Mouse (Mus musculus) ES-Bruce4 (cell line): ENCODE results near the gene Rps27l. TPM values are rescaled to one million over a fixed set of nuclear protein-coding genes. Genes with fewer than 3 reads are reported as not detected.

Experiments
- H3K27ac ChIP-seq: 2 replicates; pipeline ENCODE4 v1.5.1; 2012; ENCODE audit warnings: low read length, inconsistent platforms; ENCODE audit not compliant: insufficient read depth
- H3K27me3 ChIP-seq: 2 replicates; pipeline ENCODE4 v1.6.1; 2012; ENCODE audit warnings: mild to moderate bottlenecking, low read length, inconsistent platforms; ENCODE audit not compliant: control insufficient read depth, poor library complexity, insufficient read depth, severe bottlenecking
- H3K36me3 ChIP-seq: 2 replicates; pipeline ENCODE4 v1.6.1; 2012; ENCODE audit warnings: inconsistent platforms, mild to moderate bottlenecking, low read length, moderate library complexity; ENCODE audit not compliant: control insufficient read depth, poor library complexity, insufficient read depth, severe bottlenecking
- H3K4me1 ChIP-seq: one replicate; pipeline ENCODE4 v1.8.1; 2011; ENCODE audit warnings: low read length; ENCODE audit not compliant: control insufficient read depth, insufficient read depth
- H3K4me3 ChIP-seq: 2 replicates; pipeline ENCODE4 v1.5.1; 2011; ENCODE audit warnings: low read depth, mild to moderate bottlenecking, low read length
- H3K9ac ChIP-seq: 2 replicates; pipeline ENCODE4 v1.6.1; 2012; ENCODE audit warnings: low read depth, mild to moderate bottlenecking, inconsistent platforms; ENCODE audit not compliant: poor library complexity, severe bottlenecking
- H3K9me3 ChIP-seq: replicated peaks from 2 replicates; pipeline ENCODE4 v1.6.1; 2012; ENCODE audit warnings: mild to moderate bottlenecking, low read length, inconsistent platforms; ENCODE audit not compliant: control insufficient read depth, poor library complexity, insufficient read depth, severe bottlenecking
- CTCF ChIP-seq: IDR thresholded peaks from one replicate; pipeline ENCODE4 v1.8.1; 2011; ENCODE audit warnings: low read depth, low read length
- EP300 ChIP-seq: IDR thresholded peaks from 2 replicates; pipeline ENCODE4 v1.6.1; 2011; ENCODE audit warnings: low read depth, low read length; ENCODE audit not compliant: insufficient read depth
- POLR2A ChIP-seq: IDR thresholded peaks from one replicate; pipeline ENCODE4 v1.8.1; 2011; ENCODE audit warnings: low read length; ENCODE audit not compliant: insufficient read depth
- polyA plus RNA-seq: library from polyadenylated mRNA; stranded (reverse); fragments of >200 nt; gene quantifications from 2 replicates; pipeline ENCODE4 v1.2.4, GENCODE M21; 2011; ENCODE audit warnings: low read depth; ENCODE audit not compliant: missing spikeins, insufficient read depth, insufficient read length

Rps27l gene
- polyA plus RNA-seq, 1 experiment: 880 TPM

DNA sequence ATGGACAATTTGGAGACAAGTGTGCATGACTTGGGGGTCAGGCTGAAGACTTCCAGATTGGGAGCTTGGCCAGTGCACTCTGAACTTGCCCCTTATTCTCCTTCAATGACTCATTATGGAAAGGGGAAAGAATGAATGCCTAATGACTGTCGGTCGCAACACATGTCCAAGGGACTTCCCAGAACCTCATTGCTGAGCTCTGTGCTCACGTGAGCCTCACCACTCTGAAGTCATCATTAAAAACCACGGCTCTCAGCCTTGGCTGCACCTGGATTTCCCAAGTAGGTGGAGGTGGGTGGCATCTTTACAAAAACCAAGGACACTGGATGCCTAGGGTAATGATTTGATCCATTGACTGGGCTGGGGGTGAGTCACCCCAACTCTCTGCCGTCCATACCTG lies 44.2 kb downstream of the Rps27l start:
- Histone ChIP-seq H3K36me3 (no peaks in the 10 kb centered on the region), H3K9ac (no peak overlapping the region), H3K4me1 (no peaks in the 10 kb centered on the region), H3K9me3 (no peaks in the 10 kb centered on the region), H3K27me3 (no peaks in the 10 kb centered on the region), H3K27ac (no peak overlapping the region), H3K4me3 (no peak overlapping the region)
- no peak for TF ChIP-seq EP300
- no peak for TF ChIP-seq POLR2A
- no peak for TF ChIP-seq CTCF

- no peak overlapping the region for H3K27ac ChIP-seq
These were observed 45.3 kb downstream of the Rps27l start for GRCm38 (mm10) chr9:66991021-66991749.

DNA sequence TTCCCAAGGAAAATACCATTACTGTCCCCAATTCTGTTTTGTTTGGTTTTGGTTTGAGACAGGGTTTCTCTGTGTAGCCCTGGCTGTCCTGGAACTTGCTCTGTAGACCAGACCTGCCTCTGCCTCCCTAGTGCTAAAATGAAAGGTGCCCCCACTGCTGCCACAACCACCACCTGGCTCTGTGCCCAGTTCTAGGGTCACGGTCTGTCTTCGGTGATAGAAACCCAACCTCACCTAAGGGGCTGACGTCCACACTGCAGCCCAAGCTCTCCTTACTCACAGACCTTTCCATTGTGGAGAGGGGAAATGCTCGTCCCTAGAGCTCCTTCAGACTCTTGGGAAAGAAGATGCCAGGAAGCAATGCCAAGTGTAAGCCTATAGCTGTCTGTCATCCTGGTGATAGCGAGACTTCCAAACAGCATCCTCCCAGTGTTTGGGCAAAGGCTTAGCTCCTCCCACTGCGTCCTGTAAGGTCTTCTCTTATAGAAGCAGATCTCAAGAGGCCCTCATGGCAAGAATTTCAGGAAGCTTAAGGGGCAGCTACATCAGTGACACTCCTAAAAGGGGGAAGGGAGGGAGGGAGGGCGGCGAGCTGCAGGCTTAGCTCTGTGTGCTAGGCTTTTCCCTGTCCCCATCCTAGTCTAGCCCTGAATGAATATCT lies 46.0 kb downstream of the Rps27l start:
- Histone ChIP-seq H3K4me1 (no peaks in the 10 kb centered on the region), H3K9me3 (no peaks in the 10 kb centered on the region), H3K4me3 (no peak overlapping the region), H3K27ac (no peak overlapping the region), H3K27me3 (no peaks in the 10 kb centered on the region), H3K36me3 (no peaks in the 10 kb centered on the region), H3K9ac (no peak overlapping the region)
- TF ChIP-seq CTCF (no peak), POLR2A (no peak), EP300 (no peak)

More at GRCm38 (mm10) chr9:66991021-66991749, 45.3 kb downstream of the Rps27l start:
- no peaks in the 10 kb centered on the region for H3K27me3 ChIP-seq
- TF ChIP-seq EP300 (no peak), CTCF (no peak), POLR2A (no peak)
- no peak overlapping the region for H3K4me3 ChIP-seq
- no peak overlapping the region for H3K9ac ChIP-seq
- H3K4me1 ChIP-seq: no peaks in the 10 kb centered on the region
- no peaks in the 10 kb centered on the region for H3K36me3 ChIP-seq
- H3K9me3 ChIP-seq: no peaks in the 10 kb centered on the region

Other genes starting within 250 kb of the Rps27l start
- gene Car12, start 232.4 kb upstream of the Rps27l start, polyA plus RNA-seq: 5.7 and 5.8 TPM in 2 replicates
- gene Aph1b, start 150.6 kb upstream of the Rps27l start, polyA plus RNA-seq: 4.5 and 7.0 TPM in 2 replicates
- 0.32 and 0.49 TPM in 2 replicates for gene Gm10647, start 149.0 kb upstream of the Rps27l start, polyA plus RNA-seq
- 1.9 and 2.1 TPM in 2 replicates for gene Aph1c, start 111.4 kb upstream of the Rps27l start, polyA plus RNA-seq
- 10.8 and 11.2 TPM in 2 replicates for gene Rab8b, start 26.4 kb upstream of the Rps27l start, polyA plus RNA-seq
- gene Lactb, start 29.4 kb downstream of the Rps27l start, polyA plus RNA-seq: 11.8 and 12.2 TPM in 2 replicates
- gene Tpm1, start 103.3 kb downstream of the Rps27l start, polyA plus RNA-seq: 1,516 and 1,556 TPM in 2 replicates